Mouse (Mus musculus) thymus, adult 2 months (tissue): ENCODE data around the gene Acss1.
A peak's percentile ranks its signal among the peaks of the same experiment; 100 is the strongest.

Experiments used
- CTCF ChIP-seq: fragments of 200-500 bp; IDR thresholded peaks from 2 replicates; pipeline ENCODE4 v1.5.1; 2012; ENCODE audit warnings: mild to moderate bottlenecking, control low read depth, low read length, moderate library complexity, borderline replicate concordance; ENCODE audit not compliant: control insufficient read depth, poor library complexity, insufficient read depth; ENCODE audit errors: extremely low read depth
- POLR2A ChIP-seq: fragments of 200-500 bp; IDR thresholded peaks from 2 replicates; pipeline ENCODE4 v1.6.1; 2012; ENCODE audit warnings: mild to moderate bottlenecking, low read length, control low read depth, moderate library complexity; ENCODE audit not compliant: control insufficient read depth, poor library complexity, insufficient read depth; ENCODE audit errors: extremely low read depth

GRCm38 (mm10) chr2:150608087-150608799 lies 60.1 kb downstream of the Acss1 start, which contains the start of gene Apmap:
- peak; percentile 70 for TF ChIP-seq POLR2A
- TF ChIP-seq CTCF = peak; percentile 53; the same call in 1 of the 2 replicates
